Mouse (Mus musculus) heart, adult 8-10 months (tissue): ENCODE measurements around the gene Ceacam2. TPM values are rescaled to one million over a fixed set of nuclear protein-coding genes. Genes with fewer than 3 reads are reported as not detected.
"Not testable (repeated sequence)": the region's sequence is repeated elsewhere in the genome, so short reads cannot be mapped to it uniquely, and the experiment has no call there.

Experiments used
- DNase-seq: peaks from one replicate; pipeline ENCODE4 v3.0.0; 2022; ENCODE audit warnings: low spot score
- total RNA-seq, 4 experiments: library from RNA; stranded (reverse); gene quantifications; 2 replicates each; pipeline ENCODE4 v1.2.4; 2022

Gene Ceacam2
- total RNA-seq, 4 experiments from 2014 or later = 1.9 to 2.4 (median 2.1) TPM

GRCm38 (mm10) chr7:25483133-25483735 is 56.4 kb downstream of the Ceacam2 start:
- DNase-seq = no peak

- DNase-seq = not testable (repeated sequence)
These were observed 58.9 kb downstream of the Ceacam2 start for GRCm38 (mm10) chr7:25480791-25481190.

GRCm38 (mm10) chr7:25479440-25479839 is 60.2 kb downstream of the Ceacam2 start:
- DNase-seq = peak; percentile 62

GRCm38 (mm10) chr7:25477752-25478093 is 61.9 kb downstream of the Ceacam2 start:
- DNase-seq = not testable (repeated sequence)

- peak; percentile 75 for DNase-seq
These were observed 62.4 kb downstream of the Ceacam2 start, which contains the start of gene Ceacam1 for GRCm38 (mm10) chr7:25477091-25477751. Ceacam1 (minus strand) TSS chr7:25477603.

- DNase-seq = not testable (repeated sequence)
These were observed 67.8 kb downstream of the Ceacam2 start for GRCm38 (mm10) chr7:25471821-25472220.

Other genes with a start within 250 kb of the Ceacam2 start
- gene Pafah1b3, start 241.9 kb downstream of the Ceacam2 start, total RNA-seq = 1 to 10 TPM; 3.9 to 4.6 (median 3.9) TPM
- gene Prr19, start 238.4 kb downstream of the Ceacam2 start, total RNA-seq = not detected
- under 1 TPM in 1 of 4 experiments, not detected in 3; 0.14 TPM for gene Tmem145, start 233.8 kb downstream of the Ceacam2 start, total RNA-seq
- gene Megf8, start 222.7 kb downstream of the Ceacam2 start, total RNA-seq = 10 to 100 TPM; 33.9 to 35.8 (median 34.8) TPM
- gene Cnfn, start 170.1 kb downstream of the Ceacam2 start, total RNA-seq = not detected
- gene Lipe, start 141.1 kb downstream of the Ceacam2 start, total RNA-seq = 10 to 100 TPM; 34.3 to 45.6 (median 40.1) TPM
- gene Cxcl17, start 127.0 kb downstream of the Ceacam2 start, total RNA-seq = not detected
- gene Ceacam1, start 62.3 kb downstream of the Ceacam2 start, total RNA-seq = 10 to 100 TPM; 10.7 to 13.9 (median 12.5) TPM
- gene Erich4, start 76.0 kb upstream of the Ceacam2 start, total RNA-seq = under 1 TPM in 1 of 4 experiments, not detected in 3; 0.32 TPM
- gene Dmac2, start 79.6 kb upstream of the Ceacam2 start, total RNA-seq = 10 to 100 TPM; 57.8 to 63.3 (median 59.6) TPM
- gene B3gnt8, start 86.8 kb upstream of the Ceacam2 start, total RNA-seq = 1 to 10 TPM; 1.9 to 2.5 (median 2.4) TPM
- 100 to 1,000 TPM; 302 to 362 (median 329) TPM for gene Bckdha, start 119.1 kb upstream of the Ceacam2 start, total RNA-seq
- gene Exosc5, start 119.3 kb upstream of the Ceacam2 start, total RNA-seq = 10 to 100 TPM; 17.5 to 20.4 (median 19.3) TPM
- not detected for gene Tmem91, start 135.3 kb upstream of the Ceacam2 start, total RNA-seq
- gene B9d2, start 140.9 kb upstream of the Ceacam2 start, total RNA-seq = 10 to 100 TPM; 10.1 to 12.8 (median 11.9) TPM
- gene Tgfb1, start 147.1 kb upstream of the Ceacam2 start, total RNA-seq = 10 to 100 TPM; 17.5 to 24.9 (median 23.9) TPM
- gene Ccdc97, start 179.2 kb upstream of the Ceacam2 start, total RNA-seq = 10 to 100 TPM; 56.7 to 62.0 (median 58.8) TPM
- gene Hnrnpul1, start 214.9 kb upstream of the Ceacam2 start, total RNA-seq = 10 to 100 TPM; 65.8 to 82.6 (median 71.5) TPM
- gene Axl, start 248.8 kb upstream of the Ceacam2 start, total RNA-seq = 10 to 100 TPM; 50.2 to 70.9 (median 65.9) TPM